Mouse (Mus musculus) C2C12 (cell line): ENCODE measurements at regions not wholly inside any gene's neighbourhood (a gene's known extent, or its start where the extent isn't known, plus 50 kb on each side); places are given as distances from the start of the nearest gene placed in this dataset.

Source experiments
- CEBPB ChIP-seq: IDR thresholded peaks from one replicate; pipeline ENCODE4 v1.6.1; 2011; ENCODE audit warnings: low read depth, mild to moderate bottlenecking, control low read depth, moderate library complexity
- CTCF ChIP-seq: IDR thresholded peaks from one replicate; pipeline ENCODE4 v1.5.1; 2011; ENCODE audit not compliant: control insufficient read depth, insufficient read depth, insufficient read length
- MAX ChIP-seq: IDR thresholded peaks from one replicate; pipeline ENCODE4 v1.6.1; 2011; ENCODE audit warnings: mild to moderate bottlenecking, control low read depth
- MYOD1 ChIP-seq: IDR thresholded peaks from one replicate; pipeline ENCODE4 v1.6.1; 2011; ENCODE audit warnings: low read depth; ENCODE audit not compliant: control insufficient read depth, insufficient read length

GRCm38 (mm10) chr6:50915166-50916030, 261.2 kb upstream of the Npvf start:
- no peak for TF ChIP-seq CTCF
- no peak for TF ChIP-seq MAX
- no peak for TF ChIP-seq MYOD1
- no peak for TF ChIP-seq CEBPB
